Mouse (Mus musculus): Measurements from ENCODE around the gene Mical3. TPM values are rescaled to one million over a fixed set of nuclear protein-coding genes. Genes with fewer than 3 reads are reported as not detected.

Mical3 gene
- polyA plus RNA-seq, 2 experiments = 13.3 to 17.3 TPM

DNA sequence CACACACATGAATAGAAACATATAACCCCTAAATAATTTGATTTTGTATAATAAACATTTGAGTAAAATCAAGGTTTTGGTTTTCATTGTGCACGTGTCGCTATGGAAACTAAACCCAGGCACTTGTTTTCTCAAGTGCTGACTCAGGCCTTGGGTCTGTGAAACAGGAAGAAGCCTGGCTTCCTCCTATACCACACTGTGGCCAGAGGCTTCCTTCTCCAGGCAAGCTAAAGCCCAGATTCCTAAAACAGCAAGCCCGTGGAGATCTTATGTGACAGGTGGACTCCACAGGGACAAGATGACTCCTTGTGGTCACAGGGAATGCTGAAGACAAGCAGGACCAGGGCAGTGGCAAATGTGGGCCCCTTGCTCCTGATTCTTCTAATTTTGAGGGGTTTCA lies 175.6 kb downstream of the Mical3 start:
- Histone ChIP-seq H3K4me3 (replicated peaks; ENCODE audit: low read length) (no peak overlapping the region), H3K27ac (replicated peaks; ENCODE audit: low read depth, low read length) (no peak overlapping the region), H3K4me2 (replicated peaks; ENCODE audit: low read depth, low read length, severe bottlenecking) (no peak overlapping the region), H3K4me1 (ENCODE audit: control insufficient read depth, insufficient read depth, low read length) (no peaks in the 10 kb centered on the region), H3K36me3 (ENCODE audit: control insufficient read depth, insufficient read depth, low read length) (peaks cover 34% of the 10 kb centered on the region), H3K27me3 (ENCODE audit: control insufficient read depth, insufficient read depth, low read length) (no peaks in the 10 kb centered on the region), H3K9me3 (ENCODE audit: control insufficient read depth, low read length) (no peaks in the 10 kb centered on the region), H3K9ac (ENCODE audit: low read depth, low read length, severe bottlenecking) (no peak overlapping the region)
- DNase-seq (ENCODE audit: low spot score) (no peak), ATAC-seq (ENCODE audit: low FRiP score, low read depth) (no peak)
- TF ChIP-seq POLR2A (IDR thresholded peaks at IDR 0.05; ENCODE audit: borderline replicate concordance, extremely low read depth, insufficient read depth, insufficient read length) = no peak
- WGBS = 84% methylated on average over 3 of the region's 3 CpGs

DNA sequence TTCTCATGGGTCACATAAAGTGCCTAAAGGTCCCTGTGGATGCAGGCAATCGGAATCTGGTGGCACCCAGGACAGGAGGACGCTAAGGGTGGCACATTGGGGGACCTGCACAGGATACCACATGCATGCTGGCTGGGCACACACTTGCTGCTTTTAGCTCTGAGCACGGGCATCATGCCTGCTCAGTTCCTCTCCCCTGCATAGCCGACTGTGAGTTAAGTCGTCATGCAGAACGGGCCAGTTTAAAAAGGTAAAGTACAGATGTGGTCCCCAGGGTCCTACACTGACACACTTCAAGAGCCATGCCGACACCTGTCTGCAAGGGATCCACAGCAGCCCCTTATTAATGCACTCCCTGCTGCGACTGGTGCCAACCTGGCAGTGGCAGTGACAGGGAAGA lies 176.6 kb downstream of the Mical3 start:
- Histone ChIP-seq H3K9ac (ENCODE audit: low read depth, low read length, severe bottlenecking) (no peak overlapping the region), H3K4me3 (replicated peaks; ENCODE audit: low read length) (no peak overlapping the region), H3K9me3 (ENCODE audit: control insufficient read depth, low read length) (no peaks in the 10 kb centered on the region), H3K36me3 (ENCODE audit: control insufficient read depth, insufficient read depth, low read length) (peaks cover 32% of the 10 kb centered on the region), H3K27ac (replicated peaks; ENCODE audit: low read depth, low read length) (no peak overlapping the region), H3K4me2 (replicated peaks; ENCODE audit: low read depth, low read length, severe bottlenecking) (no peak overlapping the region), H3K4me1 (ENCODE audit: control insufficient read depth, insufficient read depth, low read length) (no peaks in the 10 kb centered on the region), H3K27me3 (ENCODE audit: control insufficient read depth, insufficient read depth, low read length) (no peaks in the 10 kb centered on the region)
- ATAC-seq (ENCODE audit: low FRiP score, low read depth) (no peak), DNase-seq (ENCODE audit: low spot score) (no peak)
- no peak for TF ChIP-seq POLR2A (IDR thresholded peaks at IDR 0.05; ENCODE audit: borderline replicate concordance, extremely low read depth, insufficient read depth, insufficient read length)
- WGBS = 85% methylated on average over 8 of the region's 8 CpGs

DNA sequence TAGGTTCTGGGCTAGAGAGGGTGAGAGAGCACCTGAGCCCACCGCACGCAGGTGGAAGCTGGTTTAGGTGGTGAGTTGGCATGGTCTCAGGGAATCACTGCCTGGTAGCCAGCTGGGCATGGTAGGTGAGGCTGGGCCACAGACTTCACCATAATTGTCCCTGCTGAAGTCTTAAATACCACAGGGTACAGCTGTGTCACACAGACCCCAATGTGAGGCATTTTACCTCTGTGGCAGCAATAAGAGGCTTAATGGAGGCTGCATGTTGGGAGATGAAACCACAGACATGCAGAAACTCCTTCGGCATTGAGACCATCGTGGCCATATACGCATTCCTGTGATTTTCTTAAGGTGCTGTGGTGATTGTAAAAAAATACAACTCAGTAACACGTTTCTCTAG lies 178.3 kb downstream of the Mical3 start:
- Histone ChIP-seq H3K27ac (replicated peaks; ENCODE audit: low read depth, low read length) (no peak overlapping the region), H3K9me3 (ENCODE audit: control insufficient read depth, low read length) (no peaks in the 10 kb centered on the region), H3K4me2 (replicated peaks; ENCODE audit: low read depth, low read length, severe bottlenecking) (no peak overlapping the region), H3K9ac (ENCODE audit: low read depth, low read length, severe bottlenecking) (no peak overlapping the region), H3K36me3 (ENCODE audit: control insufficient read depth, insufficient read depth, low read length) (peaks cover 29% of the 10 kb centered on the region), H3K27me3 (ENCODE audit: control insufficient read depth, insufficient read depth, low read length) (no peaks in the 10 kb centered on the region), H3K4me3 (replicated peaks; ENCODE audit: low read length) (no peak overlapping the region), H3K4me1 (ENCODE audit: control insufficient read depth, insufficient read depth, low read length) (no peaks in the 10 kb centered on the region)
- TF ChIP-seq POLR2A (IDR thresholded peaks at IDR 0.05; ENCODE audit: borderline replicate concordance, extremely low read depth, insufficient read depth, insufficient read length) = no peak
- DNase-seq (ENCODE audit: low spot score) = no peak
- WGBS = 86% methylated on average over 6 of the region's 6 CpGs
- ATAC-seq (ENCODE audit: low FRiP score, low read depth) = no peak

DNA sequence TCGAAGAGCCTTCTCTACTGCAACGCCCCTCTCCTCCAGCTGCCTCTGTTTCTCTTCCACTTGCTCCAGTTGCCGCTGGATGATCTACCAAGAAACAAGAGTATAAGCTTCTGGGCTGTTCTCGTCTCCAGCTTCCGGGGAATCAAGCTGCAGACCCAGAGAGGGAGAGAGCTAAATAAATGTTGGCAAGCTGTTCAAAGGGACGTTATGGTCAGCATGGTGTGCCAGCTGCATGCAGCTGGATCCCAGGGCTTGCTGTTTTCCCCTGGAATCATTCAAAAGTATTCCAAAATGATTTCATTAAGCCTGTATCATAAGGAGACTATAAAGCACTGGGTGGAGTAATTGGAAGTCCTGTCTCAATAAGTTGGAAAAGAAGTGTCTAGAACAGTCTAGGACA lies 179.5 kb downstream of the Mical3 start:
- DNase-seq (ENCODE audit: low spot score) = no peak
- H3K9ac ChIP-seq (ENCODE audit: low read depth, low read length, severe bottlenecking) = no peak overlapping the region
- no peak overlapping the region for H3K4me2 ChIP-seq (replicated peaks; ENCODE audit: low read depth, low read length, severe bottlenecking)
- no peak for TF ChIP-seq POLR2A (IDR thresholded peaks at IDR 0.05; ENCODE audit: borderline replicate concordance, extremely low read depth, insufficient read depth, insufficient read length)
- no peaks in the 10 kb centered on the region for H3K27me3 ChIP-seq (ENCODE audit: control insufficient read depth, insufficient read depth, low read length)
- no peak for ATAC-seq (ENCODE audit: low FRiP score, low read depth)
- 86% methylated on average over 6 of the region's 6 CpGs for WGBS
- no peaks in the 10 kb centered on the region for H3K9me3 ChIP-seq (ENCODE audit: control insufficient read depth, low read length)
- H3K27ac ChIP-seq (replicated peaks; ENCODE audit: low read depth, low read length) = no peak overlapping the region
- H3K36me3 ChIP-seq (ENCODE audit: control insufficient read depth, insufficient read depth, low read length) = peaks cover 21% of the 10 kb centered on the region
- H3K4me1 ChIP-seq (ENCODE audit: control insufficient read depth, insufficient read depth, low read length) = no peaks in the 10 kb centered on the region
- H3K4me3 ChIP-seq (replicated peaks; ENCODE audit: low read length) = no peak overlapping the region

DNA sequence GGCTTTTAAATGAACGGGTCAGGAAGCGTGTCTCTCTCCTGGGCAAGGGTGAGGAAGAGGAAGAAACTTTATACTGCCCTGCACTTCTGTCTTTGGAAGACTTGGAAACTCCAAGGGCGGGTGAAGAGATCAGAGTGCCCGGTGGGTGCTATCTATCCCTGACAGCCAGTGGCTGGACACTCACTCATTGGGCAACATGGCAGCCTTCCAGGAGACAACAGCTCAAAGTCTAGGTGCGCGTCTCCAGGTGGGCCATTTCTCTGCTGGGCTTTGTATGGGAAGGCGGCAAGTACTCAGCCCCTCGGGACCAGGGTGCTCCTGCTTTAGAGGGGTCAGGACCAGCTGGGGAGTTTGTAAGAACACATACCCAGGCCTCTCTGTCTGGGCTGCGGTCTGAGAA lies 185.3 kb downstream of the Mical3 start:
- 90% methylated on average over 9 of the region's 9 CpGs for WGBS
- no peak for TF ChIP-seq POLR2A (IDR thresholded peaks at IDR 0.05; ENCODE audit: borderline replicate concordance, extremely low read depth, insufficient read depth, insufficient read length)
- H3K27me3 ChIP-seq (ENCODE audit: control insufficient read depth, insufficient read depth, low read length) = no peaks in the 10 kb centered on the region
- no peak overlapping the region for H3K9ac ChIP-seq (ENCODE audit: low read depth, low read length, severe bottlenecking)
- H3K4me1 ChIP-seq (ENCODE audit: control insufficient read depth, insufficient read depth, low read length) = no peaks in the 10 kb centered on the region
- ATAC-seq (ENCODE audit: low FRiP score, low read depth) (no peak), DNase-seq (ENCODE audit: low spot score) (no peak)
- H3K4me2 ChIP-seq (replicated peaks; ENCODE audit: low read depth, low read length, severe bottlenecking) = no peak overlapping the region
- no peak overlapping the region for H3K4me3 ChIP-seq (replicated peaks; ENCODE audit: low read length)
- no peaks in the 10 kb centered on the region for H3K9me3 ChIP-seq (ENCODE audit: control insufficient read depth, low read length)
- no peak overlapping the region for H3K27ac ChIP-seq (replicated peaks; ENCODE audit: low read depth, low read length)
- peaks cover 13% of the 10 kb centered on the region for H3K36me3 ChIP-seq (ENCODE audit: control insufficient read depth, insufficient read depth, low read length)

DNA sequence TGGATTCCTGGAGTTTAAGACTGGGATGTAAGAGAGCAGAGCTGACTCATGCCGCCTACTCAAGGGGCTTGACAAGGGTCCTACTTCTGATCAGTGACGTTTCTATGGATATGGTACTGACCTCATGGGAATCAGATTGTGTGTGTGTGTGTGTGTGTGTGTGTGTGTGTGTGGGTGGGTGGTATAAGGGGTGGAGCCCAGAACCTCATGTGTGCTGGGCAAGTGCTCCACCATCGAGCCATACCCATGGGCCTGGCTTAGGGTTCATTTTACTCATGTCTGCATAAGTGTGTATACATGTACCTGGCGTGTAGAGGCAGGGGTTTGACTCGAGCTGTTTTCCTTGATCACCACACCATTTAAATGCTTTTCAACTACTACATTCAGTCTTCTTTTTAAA lies 186.8 kb downstream of the Mical3 start:
- DNase-seq (ENCODE audit: low spot score) (no peak), ATAC-seq (ENCODE audit: low FRiP score, low read depth) (no peak)
- Histone ChIP-seq H3K9ac (ENCODE audit: low read depth, low read length, severe bottlenecking) (no peak overlapping the region), H3K9me3 (ENCODE audit: control insufficient read depth, low read length) (no peaks in the 10 kb centered on the region), H3K4me1 (ENCODE audit: control insufficient read depth, insufficient read depth, low read length) (no peaks in the 10 kb centered on the region), H3K27me3 (ENCODE audit: control insufficient read depth, insufficient read depth, low read length) (no peaks in the 10 kb centered on the region), H3K27ac (replicated peaks; ENCODE audit: low read depth, low read length) (no peak overlapping the region), H3K4me3 (replicated peaks; ENCODE audit: low read length) (no peak overlapping the region), H3K4me2 (replicated peaks; ENCODE audit: low read depth, low read length, severe bottlenecking) (no peak overlapping the region), H3K36me3 (ENCODE audit: control insufficient read depth, insufficient read depth, low read length) (peaks cover 7% of the 10 kb centered on the region)
- WGBS = 84% methylated on average over 5 of the region's 5 CpGs
- TF ChIP-seq POLR2A (IDR thresholded peaks at IDR 0.05; ENCODE audit: borderline replicate concordance, extremely low read depth, insufficient read depth, insufficient read length) = no peak

Data from limb, embryonic 14.5 days (tissue).